Mouse (Mus musculus) CH12.LX (cell line): Measurements from ENCODE around the gene Cdipt. TPM values are rescaled to one million over a fixed set of nuclear protein-coding genes. Genes with fewer than 3 reads are reported as not detected.

Source experiments
- DNase-seq: peaks from one replicate; pipeline ENCODE4 v3.0.0-alpha.2; 2013; ENCODE audit errors: extremely low read depth
- H3K27ac ChIP-seq: 2 replicates; pipeline ENCODE4 v1.5.1; 2012; ENCODE audit warnings: low read depth, mild to moderate bottlenecking, control low read depth, moderate library complexity; ENCODE audit not compliant: insufficient read depth
- H3K27me3 ChIP-seq: replicated peaks from 2 replicates; pipeline ENCODE3; 2012; ENCODE audit warnings: inconsistent platforms
- H3K36me3 ChIP-seq, 2 experiments: replicated peaks in 1 of 2; 2 replicates each; pipeline versions ENCODE3 to v1.6.1; 2012; ENCODE audit warnings: inconsistent platforms in 1 of 2, low read length in 1 of 2, mild to moderate bottlenecking in 1 of 2, mixed read lengths in 1 of 2, moderate library complexity in 1 of 2; ENCODE audit not compliant: control insufficient read depth in 1 of 2, insufficient read depth in 1 of 2
- H3K4me1 ChIP-seq, 2 experiments: 2 replicates each; pipeline ENCODE4 v1.6.1; 2012; ENCODE audit warnings: inconsistent platforms in 1 of 2, moderate library complexity in 1 of 2; ENCODE audit not compliant: insufficient read depth in 2 of 2, control insufficient read depth in 1 of 2
- H3K4me2 ChIP-seq: 2 replicates; pipeline ENCODE4 v1.6.1; 2012; ENCODE audit warnings: low read depth, mild to moderate bottlenecking, control low read depth; ENCODE audit not compliant: poor library complexity, insufficient read depth, severe bottlenecking
- H3K4me3 ChIP-seq, 3 experiments: fragments of 150-350 bp in 1 of 3; sonication (generic) in 1 of 3; replicated peaks in 1 of 3; 2 replicates each; pipeline versions ENCODE3 to v1.5.1; 2011 to 2012; ENCODE audit warnings: low read depth in 2 of 3, low read length in 2 of 3, mild to moderate bottlenecking in 2 of 3, moderate library complexity in 2 of 3, control low read depth in 1 of 3, improper control_type of control experiment in 1 of 3, inconsistent platforms in 1 of 3, mixed read lengths in 1 of 3; ENCODE audit not compliant: poor library complexity in 1 of 3
- H3K79me2 ChIP-seq: replicated peaks from 2 replicates; pipeline ENCODE4 v1.6.1; 2012; ENCODE audit warnings: mild to moderate bottlenecking, moderate library complexity; ENCODE audit not compliant: control insufficient read depth, poor library complexity, insufficient read depth, severe bottlenecking; ENCODE audit errors: extremely low read depth
- H3K9ac ChIP-seq: 2 replicates; pipeline ENCODE4 v1.6.1; 2012; ENCODE audit warnings: low read depth, mild to moderate bottlenecking, control low read depth, moderate library complexity; ENCODE audit not compliant: insufficient read depth
- H3K9me3 ChIP-seq: replicated peaks from 2 replicates; pipeline ENCODE3; 2012; ENCODE audit warnings: low read length, inconsistent platforms, mixed read lengths
- BHLHE40 ChIP-seq: IDR thresholded peaks from 2 replicates; pipeline ENCODE4 v1.6.1; 2011; ENCODE audit warnings: mild to moderate bottlenecking, low read depth, low read length, improper control_type of control experiment
- CHD1 ChIP-seq: IDR thresholded peaks from 2 replicates; pipeline ENCODE4 v1.6.1; 2012; ENCODE audit warnings: low read depth, low read length, improper control_type of control experiment, inconsistent platforms
- CHD2 ChIP-seq: IDR thresholded peaks from 2 replicates; pipeline ENCODE4 v1.6.1; 2011; ENCODE audit warnings: low read length, improper control_type of control experiment
- CTCF ChIP-seq, 2 experiments: IDR thresholded peaks in 1 of 2; conservative IDR thresholded peaks in 1 of 2; 2 replicates each; pipeline ENCODE4 v1.5.1; 2011 to 2012; ENCODE audit warnings: low read depth in 2 of 2, low read length in 2 of 2, improper control_type of control experiment in 1 of 2, inconsistent platforms in 1 of 2, mild to moderate bottlenecking in 1 of 2, moderate library complexity in 1 of 2
- ELF1 ChIP-seq: IDR thresholded peaks from 2 replicates; pipeline ENCODE4 v1.6.1; 2014; ENCODE audit warnings: low read depth, mild to moderate bottlenecking, inconsistent platforms, low read length, improper control_type of control experiment
- EP300 ChIP-seq: IDR thresholded peaks from 2 replicates; pipeline ENCODE4 v1.6.1; 2011; ENCODE audit warnings: low read length, improper control_type of control experiment
- ETS1 ChIP-seq: conservative IDR thresholded peaks from 2 replicates; pipeline ENCODE4 v1.6.1; 2012; ENCODE audit warnings: low read depth, mild to moderate bottlenecking, inconsistent platforms, low read length, improper control_type of control experiment, moderate library complexity
- GABPA ChIP-seq: IDR thresholded peaks from 2 replicates; pipeline ENCODE4 v1.6.1; 2012; ENCODE audit warnings: low read depth, low read length, improper control_type of control experiment, inconsistent platforms; ENCODE audit not compliant: insufficient replicate concordance
- HCFC1 ChIP-seq: IDR thresholded peaks from 2 replicates; pipeline ENCODE4 v1.6.1; 2012; ENCODE audit warnings: low read depth, mild to moderate bottlenecking, inconsistent platforms, low read length, improper control_type of control experiment
- IRF4 ChIP-seq: IDR thresholded peaks from 2 replicates; pipeline ENCODE4 v1.6.1; 2014; ENCODE audit warnings: low read depth, mild to moderate bottlenecking, inconsistent platforms, low read length, improper control_type of control experiment
- JUN ChIP-seq: IDR thresholded peaks from 2 replicates; pipeline ENCODE4 v1.6.1; 2011; ENCODE audit warnings: low read depth, mild to moderate bottlenecking, low read length, improper control_type of control experiment, moderate library complexity; ENCODE audit not compliant: insufficient read depth
- MAFK ChIP-seq: IDR thresholded peaks from 2 replicates; pipeline ENCODE4 v1.6.1; 2011; ENCODE audit warnings: low read length, improper control_type of control experiment; ENCODE audit not compliant: insufficient replicate concordance
- MAX ChIP-seq: IDR thresholded peaks from 2 replicates; pipeline ENCODE4 v1.6.1; 2011; ENCODE audit warnings: low read length, improper control_type of control experiment
- MXI1 ChIP-seq: IDR thresholded peaks from 2 replicates; pipeline ENCODE4 v1.6.1; 2011; ENCODE audit warnings: mild to moderate bottlenecking, low read depth, low read length, improper control_type of control experiment
- MYC ChIP-seq: IDR thresholded peaks from 2 replicates; pipeline ENCODE4 v1.6.1; 2011; ENCODE audit warnings: low read depth, mild to moderate bottlenecking, improper control_type of control experiment, low read length
- NELFE ChIP-seq: IDR thresholded peaks from 2 replicates; pipeline ENCODE4 v1.6.1; 2011; ENCODE audit warnings: low read depth, low read length, improper control_type of control experiment
- NRF1 ChIP-seq: IDR thresholded peaks from 2 replicates; pipeline ENCODE4 v1.6.1; 2014; ENCODE audit warnings: low read depth, mild to moderate bottlenecking, inconsistent platforms, low read length, improper control_type of control experiment, moderate library complexity
- PAX5 ChIP-seq: IDR thresholded peaks from 2 replicates; pipeline ENCODE4 v1.6.1; 2012; ENCODE audit warnings: low read length, inconsistent platforms, mixed read lengths
- POLR2A ChIP-seq: IDR thresholded peaks from 2 replicates; pipeline ENCODE4 v1.6.1; 2011; ENCODE audit warnings: low read depth, mild to moderate bottlenecking, improper control_type of control experiment, low read length
- POLR2AphosphoS2 ChIP-seq: IDR thresholded peaks from 2 replicates; pipeline ENCODE4 v1.6.1; 2011; ENCODE audit warnings: low read depth, low read length, improper control_type of control experiment
- RAD21 ChIP-seq: IDR thresholded peaks from 2 replicates; pipeline ENCODE4 v1.6.1; 2011; ENCODE audit warnings: low read depth, mild to moderate bottlenecking, low read length, improper control_type of control experiment, moderate library complexity
- SIN3A ChIP-seq: IDR thresholded peaks from 2 replicates; pipeline ENCODE4 v1.6.1; 2012; ENCODE audit warnings: low read length, improper control_type of control experiment, inconsistent platforms
- SMC3 ChIP-seq: IDR thresholded peaks from 2 replicates; pipeline ENCODE4 v1.6.1; 2011; ENCODE audit warnings: low read depth, low read length, improper control_type of control experiment
- TBP ChIP-seq: conservative IDR thresholded peaks from 2 replicates; pipeline ENCODE4 v1.6.1; 2011; ENCODE audit warnings: low read depth, low read length, improper control_type of control experiment
- TCF12 ChIP-seq: IDR thresholded peaks from 2 replicates; pipeline ENCODE4 v1.6.1; 2014; ENCODE audit warnings: low read depth, mild to moderate bottlenecking, inconsistent platforms, low read length, improper control_type of control experiment
- UBTF ChIP-seq: IDR thresholded peaks from 2 replicates; pipeline ENCODE4 v1.6.1; 2012; ENCODE audit warnings: low read depth, mild to moderate bottlenecking, inconsistent platforms, low read length, improper control_type of control experiment, moderate library complexity
- USF1 ChIP-seq: IDR thresholded peaks from 2 replicates; pipeline ENCODE4 v1.6.1; 2014; ENCODE audit warnings: low read depth, mild to moderate bottlenecking, inconsistent platforms, low read length, improper control_type of control experiment
- USF2 ChIP-seq: conservative IDR thresholded peaks from 2 replicates; pipeline ENCODE4 v1.6.1; 2011; ENCODE audit warnings: low read depth, low read length, improper control_type of control experiment
- ZKSCAN1 ChIP-seq: IDR thresholded peaks from 2 replicates; pipeline ENCODE4 v1.6.1; 2012; ENCODE audit warnings: low read depth, inconsistent platforms, low read length, improper control_type of control experiment, borderline replicate concordance
- dilution Hi-C: fragments of 300-500 bp; cut with MboI; formaldehyde crosslinking; loops from 2 replicates; pipeline ENCODE4 v1.14.3; 2020; ENCODE audit warnings: low sequenced_read_pairs; ENCODE audit not compliant: extremely low pct_unique_long_range_greater_than_20kb, extremely low pct_ligation_motif_present
- in situ Hi-C: fragments of 300-500 bp; cut with MboI; formaldehyde crosslinking; loops from 3 replicates; pipeline ENCODE4 v1.14.3; 2019; ENCODE audit warnings: low sequenced_read_pairs, low pct_ligation_motif_present, low pct_unique_long_range_greater_than_20kb, mixed read lengths
- polyA plus RNA-seq: library from polyadenylated mRNA; unstranded; fragments of >175 nt; gene quantifications from 2 replicates; pipeline ENCODE4 v1.2.1, GENCODE M21; 2012; ENCODE audit warnings: low read depth; ENCODE audit not compliant: insufficient read length
- total RNA-seq, 2 experiments: library from RNA; depleted of rRNA; stranded (reverse); fragments of 300-350 nt in 1 of 2; fragments of >200 nt in 1 of 2; gene quantifications; 2 replicates each; pipeline ENCODE4 v1.2.3; 2012 to 2014

Gene Cdipt
- total and polyA plus RNA-seq, 3 experiments, result 72.8 to 138 (median 108) TPM

GRCm38 (mm10) chr7:126975493-126975892, 221 bp upstream of the Cdipt start:
- peaks cover 17% of the 10 kb centered on the region for H3K79me2 ChIP-seq
- peaks cover 9 to 38% of the 10 kb centered on the region in 2 experiments for H3K4me1 ChIP-seq
- H3K9me3 ChIP-seq, result no peaks in the 10 kb centered on the region
- H3K4me3 ChIP-seq, result peak overlapping the region; percentile 41 to 97 (median 56)
- H3K27me3 ChIP-seq, result no peaks in the 10 kb centered on the region
- no peak overlapping the region for H3K27ac ChIP-seq
- H3K9ac ChIP-seq, result peak overlapping the region; percentile 49; the same call in 1 of the 2 replicates
- peak overlapping the region; percentile 50 for H3K4me2 ChIP-seq
- H3K36me3 ChIP-seq, result peaks cover 34 to 60% of the 10 kb centered on the region in 2 experiments
- TF ChIP-seq ZKSCAN1 (no peak), MAFK (no peak), RAD21 (no peak), NRF1 (no peak), MXI1 (no peak), EP300 (no peak), CTCF (conservative IDR thresholded peaks at IDR 0.05 in 1 of 2, IDR thresholded peaks at IDR 0.05 in 1 of 2; ENCODE audit: low read depth in 2 of 2, low read length in 2 of 2) (no peak), GABPA (no peak), ELF1 (no peak; the same call in 1 of the 2 replicates)
- dilution Hi-C loops, result no loop called here
- in situ Hi-C loops, result loop anchor here (25.0 kb wide), 1 partner anchor 812 kb away; the partner anchor contains the start of genes Gm49388 and Setd1a
- no peak for DNase-seq

GRCm38 (mm10) chr7:126975950-126976866, 494 bp downstream of the Cdipt start, which contains the start of gene Cdiptos:
TSS of gene Cdiptos (minus strand) at chr7:126976098.
- in situ Hi-C loops (loop anchor here (25.0 kb wide), 1 partner anchor 811 kb away; the partner anchor contains the start of genes Gm49388 and Setd1a), dilution Hi-C loops (no loop called here)
- H3K4me3 ChIP-seq, result peak within 1 kb of the TSS; percentile 76 to 98 (median 97)
- peak within 1 kb of the TSS; percentile 89 for H3K9ac ChIP-seq
- DNase-seq, result peak; percentile 97
- H3K4me2 ChIP-seq, result peak within 1 kb of the TSS; percentile 76
- no peaks in the 10 kb centered on the region for H3K9me3 ChIP-seq
- peak within 1 kb of the TSS; percentile 54; the same call in 1 of the 2 replicates for H3K27ac ChIP-seq
- peaks cover 17% of the 10 kb centered on the region for H3K79me2 ChIP-seq
- peaks cover 10 to 38% of the 10 kb centered on the region in 2 experiments for H3K4me1 ChIP-seq
- H3K36me3 ChIP-seq, result peaks cover 28 to 59% of the 10 kb centered on the region in 2 experiments
- H3K27me3 ChIP-seq, result no peaks in the 10 kb centered on the region
- TF ChIP-seq RAD21, result no peak
- TF ChIP-seq BHLHE40, result no peak; the same call in 1 of the 2 replicates
- peak; percentile 64; the same call in 1 of the 2 replicates for TF ChIP-seq CHD2
- no peak for TF ChIP-seq ZKSCAN1
- TF ChIP-seq TCF12, result peak; percentile 88
- peak; percentile 94 for TF ChIP-seq SIN3A
- peak; percentile 49 for TF ChIP-seq POLR2A
- TF ChIP-seq TBP, result peak; percentile 60; the same call in 1 of the 2 replicates
- TF ChIP-seq PAX5, result no peak
- peak; percentile 100 for TF ChIP-seq CHD1
- no peak for TF ChIP-seq POLR2AphosphoS2
- peak; percentile 86 for TF ChIP-seq GABPA
- peak; percentile 62 for TF ChIP-seq NRF1
- no peak for TF ChIP-seq NELFE
- peak; percentile 77 for TF ChIP-seq ELF1
- no peak for TF ChIP-seq USF2
- no peak for TF ChIP-seq JUN
- peak; percentile 64 for TF ChIP-seq ETS1
- TF ChIP-seq HCFC1, result peak; percentile 88
- peak; percentile 93 for TF ChIP-seq MAX
- peak; percentile 42 for TF ChIP-seq SMC3
- TF ChIP-seq USF1, result no peak
- TF ChIP-seq IRF4, result peak; percentile 86
- peak; percentile 93 for TF ChIP-seq MYC
- TF ChIP-seq UBTF, result 0 out of 2 replicates have a peak, but pooled peaks have one; percentile 51
- no peak for TF ChIP-seq MAFK
- peak; percentile 91 for TF ChIP-seq MXI1
